Mouse (Mus musculus) CH12.LX (cell line): ENCODE data around the gene Snx19. TPM values are rescaled to one million over a fixed set of nuclear protein-coding genes. Genes with fewer than 3 reads are reported as not detected.

Source experiments
- DNase-seq: peaks from one replicate; pipeline ENCODE4 v3.0.0-alpha.2; 2013; ENCODE audit errors: extremely low read depth
- H3K27ac ChIP-seq: 2 replicates; pipeline ENCODE4 v1.5.1; 2012; ENCODE audit warnings: low read depth, mild to moderate bottlenecking, control low read depth, moderate library complexity; ENCODE audit not compliant: insufficient read depth
- H3K27me3 ChIP-seq: replicated peaks from 2 replicates; pipeline ENCODE3; 2012; ENCODE audit warnings: inconsistent platforms
- H3K36me3 ChIP-seq, 2 experiments: replicated peaks in 1 of 2; 2 replicates each; pipeline versions ENCODE3 to v1.6.1; 2012; ENCODE audit warnings: inconsistent platforms in 1 of 2, low read length in 1 of 2, mild to moderate bottlenecking in 1 of 2, mixed read lengths in 1 of 2, moderate library complexity in 1 of 2; ENCODE audit not compliant: control insufficient read depth in 1 of 2, insufficient read depth in 1 of 2
- H3K4me1 ChIP-seq, 2 experiments: 2 replicates each; pipeline ENCODE4 v1.6.1; 2012; ENCODE audit warnings: inconsistent platforms in 1 of 2, moderate library complexity in 1 of 2; ENCODE audit not compliant: insufficient read depth in 2 of 2, control insufficient read depth in 1 of 2
- H3K4me2 ChIP-seq: 2 replicates; pipeline ENCODE4 v1.6.1; 2012; ENCODE audit warnings: low read depth, mild to moderate bottlenecking, control low read depth; ENCODE audit not compliant: poor library complexity, insufficient read depth, severe bottlenecking
- H3K4me3 ChIP-seq, 3 experiments: fragments of 150-350 bp in 1 of 3; sonication (generic) in 1 of 3; replicated peaks in 1 of 3; 2 replicates each; pipeline versions ENCODE3 to v1.5.1; 2011 to 2012; ENCODE audit warnings: low read depth in 2 of 3, low read length in 2 of 3, mild to moderate bottlenecking in 2 of 3, moderate library complexity in 2 of 3, control low read depth in 1 of 3, improper control_type of control experiment in 1 of 3, inconsistent platforms in 1 of 3, mixed read lengths in 1 of 3; ENCODE audit not compliant: poor library complexity in 1 of 3
- H3K79me2 ChIP-seq: replicated peaks from 2 replicates; pipeline ENCODE4 v1.6.1; 2012; ENCODE audit warnings: mild to moderate bottlenecking, moderate library complexity; ENCODE audit not compliant: control insufficient read depth, poor library complexity, insufficient read depth, severe bottlenecking; ENCODE audit errors: extremely low read depth
- H3K9ac ChIP-seq: 2 replicates; pipeline ENCODE4 v1.6.1; 2012; ENCODE audit warnings: low read depth, mild to moderate bottlenecking, control low read depth, moderate library complexity; ENCODE audit not compliant: insufficient read depth
- H3K9me3 ChIP-seq: replicated peaks from 2 replicates; pipeline ENCODE3; 2012; ENCODE audit warnings: low read length, inconsistent platforms, mixed read lengths
- BHLHE40 ChIP-seq: IDR thresholded peaks from 2 replicates; pipeline ENCODE4 v1.6.1; 2011; ENCODE audit warnings: mild to moderate bottlenecking, low read depth, low read length, improper control_type of control experiment
- CHD1 ChIP-seq: IDR thresholded peaks from 2 replicates; pipeline ENCODE4 v1.6.1; 2012; ENCODE audit warnings: low read depth, low read length, improper control_type of control experiment, inconsistent platforms
- CHD2 ChIP-seq: IDR thresholded peaks from 2 replicates; pipeline ENCODE4 v1.6.1; 2011; ENCODE audit warnings: low read length, improper control_type of control experiment
- CTCF ChIP-seq, 2 experiments: IDR thresholded peaks in 1 of 2; conservative IDR thresholded peaks in 1 of 2; 2 replicates each; pipeline ENCODE4 v1.5.1; 2011 to 2012; ENCODE audit warnings: low read depth in 2 of 2, low read length in 2 of 2, improper control_type of control experiment in 1 of 2, inconsistent platforms in 1 of 2, mild to moderate bottlenecking in 1 of 2, moderate library complexity in 1 of 2
- E2F4 ChIP-seq: IDR thresholded peaks from 2 replicates; pipeline ENCODE4 v1.6.1; 2011; ENCODE audit warnings: low read depth, low read length, improper control_type of control experiment; ENCODE audit not compliant: insufficient replicate concordance
- ELF1 ChIP-seq: IDR thresholded peaks from 2 replicates; pipeline ENCODE4 v1.6.1; 2014; ENCODE audit warnings: low read depth, mild to moderate bottlenecking, inconsistent platforms, low read length, improper control_type of control experiment
- EP300 ChIP-seq: IDR thresholded peaks from 2 replicates; pipeline ENCODE4 v1.6.1; 2011; ENCODE audit warnings: low read length, improper control_type of control experiment
- ETS1 ChIP-seq: conservative IDR thresholded peaks from 2 replicates; pipeline ENCODE4 v1.6.1; 2012; ENCODE audit warnings: low read depth, mild to moderate bottlenecking, inconsistent platforms, low read length, improper control_type of control experiment, moderate library complexity
- GABPA ChIP-seq: IDR thresholded peaks from 2 replicates; pipeline ENCODE4 v1.6.1; 2012; ENCODE audit warnings: low read depth, low read length, improper control_type of control experiment, inconsistent platforms; ENCODE audit not compliant: insufficient replicate concordance
- HCFC1 ChIP-seq: IDR thresholded peaks from 2 replicates; pipeline ENCODE4 v1.6.1; 2012; ENCODE audit warnings: low read depth, mild to moderate bottlenecking, inconsistent platforms, low read length, improper control_type of control experiment
- IRF4 ChIP-seq: IDR thresholded peaks from 2 replicates; pipeline ENCODE4 v1.6.1; 2014; ENCODE audit warnings: low read depth, mild to moderate bottlenecking, inconsistent platforms, low read length, improper control_type of control experiment
- JUN ChIP-seq: IDR thresholded peaks from 2 replicates; pipeline ENCODE4 v1.6.1; 2011; ENCODE audit warnings: low read depth, mild to moderate bottlenecking, low read length, improper control_type of control experiment, moderate library complexity; ENCODE audit not compliant: insufficient read depth
- KAT2A ChIP-seq: IDR thresholded peaks from 2 replicates; pipeline ENCODE4 v1.6.1; 2012; ENCODE audit warnings: low read length, improper control_type of control experiment, inconsistent platforms; ENCODE audit not compliant: insufficient replicate concordance
- MAFK ChIP-seq: IDR thresholded peaks from 2 replicates; pipeline ENCODE4 v1.6.1; 2011; ENCODE audit warnings: low read length, improper control_type of control experiment; ENCODE audit not compliant: insufficient replicate concordance
- MAX ChIP-seq: IDR thresholded peaks from 2 replicates; pipeline ENCODE4 v1.6.1; 2011; ENCODE audit warnings: low read length, improper control_type of control experiment
- MAZ ChIP-seq: IDR thresholded peaks from 2 replicates; pipeline ENCODE4 v1.6.1; 2012; ENCODE audit warnings: low read depth, mild to moderate bottlenecking, inconsistent platforms, low read length, improper control_type of control experiment, moderate library complexity
- MEF2A ChIP-seq: IDR thresholded peaks from 2 replicates; pipeline ENCODE4 v1.6.1; 2014; ENCODE audit warnings: low read depth, mild to moderate bottlenecking, inconsistent platforms, low read length, improper control_type of control experiment, borderline replicate concordance
- MXI1 ChIP-seq: IDR thresholded peaks from 2 replicates; pipeline ENCODE4 v1.6.1; 2011; ENCODE audit warnings: mild to moderate bottlenecking, low read depth, low read length, improper control_type of control experiment
- NELFE ChIP-seq: IDR thresholded peaks from 2 replicates; pipeline ENCODE4 v1.6.1; 2011; ENCODE audit warnings: low read depth, low read length, improper control_type of control experiment
- NRF1 ChIP-seq: IDR thresholded peaks from 2 replicates; pipeline ENCODE4 v1.6.1; 2014; ENCODE audit warnings: low read depth, mild to moderate bottlenecking, inconsistent platforms, low read length, improper control_type of control experiment, moderate library complexity
- PAX5 ChIP-seq: IDR thresholded peaks from 2 replicates; pipeline ENCODE4 v1.6.1; 2012; ENCODE audit warnings: low read length, inconsistent platforms, mixed read lengths
- POLR2AphosphoS2 ChIP-seq: IDR thresholded peaks from 2 replicates; pipeline ENCODE4 v1.6.1; 2011; ENCODE audit warnings: low read depth, low read length, improper control_type of control experiment
- RCOR1 ChIP-seq: conservative IDR thresholded peaks from 2 replicates; pipeline ENCODE4 v1.6.1; 2012; ENCODE audit warnings: low read depth, mild to moderate bottlenecking, inconsistent platforms, low read length, improper control_type of control experiment
- SIN3A ChIP-seq: IDR thresholded peaks from 2 replicates; pipeline ENCODE4 v1.6.1; 2012; ENCODE audit warnings: low read length, improper control_type of control experiment, inconsistent platforms
- SMC3 ChIP-seq: IDR thresholded peaks from 2 replicates; pipeline ENCODE4 v1.6.1; 2011; ENCODE audit warnings: low read depth, low read length, improper control_type of control experiment
- TBP ChIP-seq: conservative IDR thresholded peaks from 2 replicates; pipeline ENCODE4 v1.6.1; 2011; ENCODE audit warnings: low read depth, low read length, improper control_type of control experiment
- TCF12 ChIP-seq: IDR thresholded peaks from 2 replicates; pipeline ENCODE4 v1.6.1; 2014; ENCODE audit warnings: low read depth, mild to moderate bottlenecking, inconsistent platforms, low read length, improper control_type of control experiment
- UBTF ChIP-seq: IDR thresholded peaks from 2 replicates; pipeline ENCODE4 v1.6.1; 2012; ENCODE audit warnings: low read depth, mild to moderate bottlenecking, inconsistent platforms, low read length, improper control_type of control experiment, moderate library complexity
- USF1 ChIP-seq: IDR thresholded peaks from 2 replicates; pipeline ENCODE4 v1.6.1; 2014; ENCODE audit warnings: low read depth, mild to moderate bottlenecking, inconsistent platforms, low read length, improper control_type of control experiment
- ZC3H11A ChIP-seq: IDR thresholded peaks from 2 replicates; pipeline ENCODE4 v1.6.1; 2012; ENCODE audit warnings: low read depth, mild to moderate bottlenecking, inconsistent platforms, low read length, improper control_type of control experiment
- ZMIZ1 ChIP-seq: IDR thresholded peaks from 2 replicates; pipeline ENCODE4 v1.6.1; 2012; ENCODE audit warnings: low read depth, mild to moderate bottlenecking, inconsistent platforms, low read length, improper control_type of control experiment
- ZNF384 ChIP-seq: IDR thresholded peaks from 2 replicates; pipeline ENCODE4 v1.6.1; 2012; ENCODE audit warnings: low read depth, low read length, improper control_type of control experiment, inconsistent platforms
- dilution Hi-C: fragments of 300-500 bp; cut with MboI; formaldehyde crosslinking; loops from 2 replicates; pipeline ENCODE4 v1.14.3; 2020; ENCODE audit warnings: low sequenced_read_pairs; ENCODE audit not compliant: extremely low pct_unique_long_range_greater_than_20kb, extremely low pct_ligation_motif_present
- in situ Hi-C: fragments of 300-500 bp; cut with MboI; formaldehyde crosslinking; loops from 3 replicates; pipeline ENCODE4 v1.14.3; 2019; ENCODE audit warnings: low sequenced_read_pairs, low pct_ligation_motif_present, low pct_unique_long_range_greater_than_20kb, mixed read lengths
- polyA plus RNA-seq: library from polyadenylated mRNA; unstranded; fragments of >175 nt; gene quantifications from 2 replicates; pipeline ENCODE4 v1.2.1, GENCODE M21; 2012; ENCODE audit warnings: low read depth; ENCODE audit not compliant: insufficient read length
- total RNA-seq, 2 experiments: library from RNA; depleted of rRNA; stranded (reverse); fragments of 300-350 nt in 1 of 2; fragments of >200 nt in 1 of 2; gene quantifications; 2 replicates each; pipeline ENCODE4 v1.2.3; 2012 to 2014

Gene Snx19
- total and polyA plus RNA-seq, 3 experiments: 9.5 to 19.3 (median 12.1) TPM

DNA sequence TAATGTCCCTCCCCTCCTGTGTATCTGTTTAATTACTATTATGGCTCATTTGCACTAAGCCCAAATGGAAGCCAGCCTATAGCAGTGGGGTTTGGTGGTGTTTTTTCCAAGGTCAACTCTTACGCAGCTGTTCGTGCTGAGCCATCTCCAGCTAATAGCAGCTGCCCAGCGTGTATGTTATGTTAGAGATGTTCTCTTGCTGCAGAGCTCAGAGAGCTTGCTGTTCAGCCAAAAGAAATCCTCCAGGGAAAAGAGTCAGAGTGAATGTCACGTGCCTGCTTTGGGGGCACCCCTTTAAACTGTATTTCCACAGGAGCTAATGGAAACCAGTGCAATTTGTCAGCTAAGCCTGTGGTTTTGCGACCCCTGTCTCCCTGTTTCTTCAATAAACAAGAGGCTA is 82.1 kb downstream of the Snx19 start:
- H3K79me2 ChIP-seq: no peaks in the 10 kb centered on the region
- no peak overlapping the region for H3K27ac ChIP-seq
- TF ChIP-seq BHLHE40 (peak; percentile 66; the same call in 1 of the 2 replicates), HCFC1 (no peak)
- H3K9me3 ChIP-seq: peaks cover 7% of the 10 kb centered on the region
- no peak overlapping the region for H3K4me3 ChIP-seq
- H3K36me3 ChIP-seq: no peaks in the 10 kb centered on the region
- dilution Hi-C loops: no loop called here
- in situ Hi-C loops: no loop called here
- H3K4me2 ChIP-seq: no peak overlapping the region
- H3K27me3 ChIP-seq: no peaks in the 10 kb centered on the region
- DNase-seq: no peak
- peaks cover 3 to 14% of the 10 kb centered on the region in 2 experiments; a peak in 2 of 4 replicates for H3K4me1 ChIP-seq
- no peak overlapping the region for H3K9ac ChIP-seq

GRCm38 (mm10) chr9:30515953-30516352 is 89.0 kb downstream of the Snx19 start:
- dilution Hi-C loops: no loop called here
- H3K4me1 ChIP-seq: peaks cover 12 to 40% of the 10 kb centered on the region in 2 experiments
- TF ChIP-seq POLR2AphosphoS2 (no peak), UBTF (no peak), MAX (peak; percentile 44; the same call in 1 of the 2 replicates), ZC3H11A (no peak), JUN (peak; percentile 21; the same call in 1 of the 2 replicates), KAT2A (no peak), CTCF (conservative IDR thresholded peaks at IDR 0.05 in 1 of 2, IDR thresholded peaks at IDR 0.05 in 1 of 2; ENCODE audit: low read depth in 2 of 2, low read length in 2 of 2) (no peak), USF1 (no peak), MAZ (no peak), SMC3 (peak; percentile 18), PAX5 (no peak), ELF1 (peak; percentile 65; the same call in 1 of the 2 replicates), IRF4 (peak; percentile 82), CHD2 (peak; percentile 97), EP300 (peak; percentile 80), MAFK (0 out of 2 replicates have a peak, but pooled peaks have one; percentile 40), NELFE (0 out of 2 replicates have a peak, but pooled peaks have one; percentile 24), BHLHE40 (peak; percentile 77), HCFC1 (peak; percentile 15; the same call in 1 of the 2 replicates), TCF12 (peak; percentile 83), ETS1 (peak; percentile 92), ZNF384 (peak; percentile 5; the same call in 1 of the 2 replicates), TBP (no peak), MEF2A (peak; percentile 73), NRF1 (no peak), MXI1 (peak; percentile 44; the same call in 1 of the 2 replicates), E2F4 (no peak), RCOR1 (no peak), ZMIZ1 (no peak), SIN3A (no peak; the same call in none of the 2 replicates), CHD1 (no peak), GABPA (no peak)

More at GRCm38 (mm10) chr9:30515953-30516352, 89.0 kb downstream of the Snx19 start:
- Histone ChIP-seq H3K4me3 (no peak overlapping the region), H3K27ac (no peak overlapping the region; the same call in 1 of the 2 replicates), H3K36me3 (no peaks in the 10 kb centered on the region), H3K4me2 (peak overlapping the region; percentile 50; the same call in 1 of the 2 replicates), H3K27me3 (no peaks in the 10 kb centered on the region), H3K79me2 (no peaks in the 10 kb centered on the region), H3K9ac (peak overlapping the region; percentile 47; the same call in 1 of the 2 replicates), H3K9me3 (peaks cover 12% of the 10 kb centered on the region)
- in situ Hi-C loops: no loop called here
- peak; percentile 91 for DNase-seq
